Mouse (Mus musculus): Measurements from ENCODE around the gene Gpr19. TPM values are rescaled to one million over a fixed set of nuclear protein-coding genes. Genes with fewer than 3 reads are reported as not detected.

Gene Gpr19
- total RNA-seq, 2 experiments from 2014 or later = 3.9 to 5.0 TPM

GRCm38 (mm10) chr6:134848197-134848890 is 50.0 kb downstream of the Gpr19 start:
- no peak for DNase-seq

GRCm38 (mm10) chr6:134847550-134847949 is 50.8 kb downstream of the Gpr19 start:
- no peak for DNase-seq

GRCm38 (mm10) chr6:134846308-134846707 is 52.1 kb downstream of the Gpr19 start:
- DNase-seq = no peak

GRCm38 (mm10) chr6:134845726-134846125 is 52.7 kb downstream of the Gpr19 start:
- no peak for DNase-seq

- DNase-seq = no peak
These were observed 58.0 kb downstream of the Gpr19 start for GRCm38 (mm10) chr6:134840346-134840745.

GRCm38 (mm10) chr6:134838111-134838510 is 60.3 kb downstream of the Gpr19 start:
- DNase-seq = no peak

- DNase-seq = no peak
These were observed 63.7 kb downstream of the Gpr19 start for GRCm38 (mm10) chr6:134834585-134835251.

GRCm38 (mm10) chr6:134830776-134831175 is 67.6 kb downstream of the Gpr19 start:
- no peak for DNase-seq

- DNase-seq = peak; percentile 99 to 100
These were observed 68.3 kb downstream of the Gpr19 start, which contains the start of gene Crebl2 for GRCm38 (mm10) chr6:134829786-134830700. TSS of gene Crebl2 (plus strand) at chr6:134830154.

GRCm38 (mm10) chr6:134822844-134823243 is 75.5 kb downstream of the Gpr19 start:
- DNase-seq = no peak

GRCm38 (mm10) chr6:134820411-134820810 is 78.0 kb downstream of the Gpr19 start:
- no peak for DNase-seq

- no peak for DNase-seq
These were observed 78.6 kb downstream of the Gpr19 start for GRCm38 (mm10) chr6:134819741-134820140.

Other genes with a start within 250 kb of the Gpr19 start
- 10 to 100 TPM; 20.7 to 23.8 TPM for gene Dusp16, start 106.0 kb downstream of the Gpr19 start, total RNA-seq (2021)
- gene Crebl2, start 68.4 kb downstream of the Gpr19 start, total RNA-seq (2021) = 10 to 100 TPM; 13.3 to 15.7 TPM
- 10 to 100 TPM; 33.8 to 41.5 TPM for gene Cdkn1b, start 21.8 kb upstream of the Gpr19 start, total RNA-seq (2021)
- gene Apold1, start 83.1 kb upstream of the Gpr19 start, total RNA-seq (2021) = 1 to 10 TPM; 5.7 to 9.3 TPM
- gene Ddx47, start 113.0 kb upstream of the Gpr19 start, total RNA-seq (2021) = 10 to 100 TPM; 38.9 to 39.8 TPM
- gene Gprc5a, start 167.1 kb upstream of the Gpr19 start, total RNA-seq (2021) = 1 to 10 TPM; 2.6 to 3.8 TPM
- not detected for gene Gprc5d, start 219.7 kb upstream of the Gpr19 start, total RNA-seq (2021)